Mouse (Mus musculus) urinary bladder, postnatal 36 days (tissue): ENCODE data around the gene Chst10.

Experiments used
- DNase-seq, 2 experiments: peaks; one replicate each; pipeline ENCODE4 v3.0.0; 2022; ENCODE audit warnings: low spot score in 2 of 2, mixed read lengths in 1 of 2

Chst10 gene

DNA sequence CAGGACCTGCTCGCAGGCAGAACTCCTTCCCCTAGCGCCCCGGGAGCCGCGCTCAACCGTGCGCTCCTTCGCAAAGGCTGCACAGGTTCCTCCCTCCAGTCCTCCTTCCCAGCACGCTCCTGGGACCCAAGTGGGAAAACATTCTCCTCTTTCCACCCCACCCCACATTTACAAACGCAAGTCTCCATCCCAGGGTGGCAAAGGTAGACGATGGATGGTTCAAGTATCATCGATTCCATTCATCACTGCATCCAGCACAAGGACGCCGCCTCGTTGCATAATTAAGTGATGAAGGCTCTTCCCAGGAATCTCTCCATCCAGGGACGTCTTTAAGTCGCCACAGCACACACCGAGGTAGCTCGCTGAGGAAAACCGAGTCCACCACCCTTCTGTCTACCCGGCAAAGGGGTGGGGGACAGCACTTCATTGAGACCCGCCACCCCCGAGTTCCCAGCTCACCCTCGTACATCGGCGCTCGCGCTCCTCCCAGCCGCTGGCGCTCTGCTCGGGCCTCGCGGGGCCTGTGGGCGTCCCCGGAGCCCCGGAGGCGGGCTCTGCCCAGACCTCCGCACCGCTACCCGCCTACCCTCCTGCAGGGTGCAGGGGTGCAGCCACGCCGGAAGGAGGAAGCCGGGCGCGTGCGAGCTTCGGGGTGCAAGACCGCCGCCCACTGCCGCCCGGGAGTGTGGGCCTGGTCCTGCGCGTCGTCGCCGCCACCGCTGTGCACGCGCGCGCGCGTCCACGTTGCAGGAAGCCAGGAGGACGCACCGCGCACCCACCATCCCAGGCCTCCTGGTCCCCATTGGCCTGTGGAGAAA, at the start of gene Chst10:
Gene Chst10, minus strand, starts transcription at position 731 of the 818 bp plus-strand sequence.
- DNase-seq = peak; percentile 46 to 48

- DNase-seq = peak in 1 of 2 experiments; percentile 10
Measured at GRCm38 (mm10) chr1:38939608-38940007, 41.6 kb upstream of the Chst10 start.

- DNase-seq = no peak
Measured at GRCm38 (mm10) chr1:38938849-38939248, 40.9 kb upstream of the Chst10 start, which contains the start of gene Nms. Gene Nms, plus strand, starts transcription at chr1:38939149.

- peak; percentile 5 to 10 for DNase-seq
Measured at GRCm38 (mm10) chr1:38936780-38937179, 38.8 kb upstream of the Chst10 start.

GRCm38 (mm10) chr1:38934668-38935067, 36.7 kb upstream of the Chst10 start:
- DNase-seq = peak; percentile 2 to 3

- DNase-seq = no peak
Measured at GRCm38 (mm10) chr1:38930767-38931166, 32.8 kb upstream of the Chst10 start.

- no peak for DNase-seq
Measured at GRCm38 (mm10) chr1:38929468-38929867, 31.5 kb upstream of the Chst10 start.

GRCm38 (mm10) chr1:38928996-38929395, 31.0 kb upstream of the Chst10 start:
- DNase-seq = no peak

DNA sequence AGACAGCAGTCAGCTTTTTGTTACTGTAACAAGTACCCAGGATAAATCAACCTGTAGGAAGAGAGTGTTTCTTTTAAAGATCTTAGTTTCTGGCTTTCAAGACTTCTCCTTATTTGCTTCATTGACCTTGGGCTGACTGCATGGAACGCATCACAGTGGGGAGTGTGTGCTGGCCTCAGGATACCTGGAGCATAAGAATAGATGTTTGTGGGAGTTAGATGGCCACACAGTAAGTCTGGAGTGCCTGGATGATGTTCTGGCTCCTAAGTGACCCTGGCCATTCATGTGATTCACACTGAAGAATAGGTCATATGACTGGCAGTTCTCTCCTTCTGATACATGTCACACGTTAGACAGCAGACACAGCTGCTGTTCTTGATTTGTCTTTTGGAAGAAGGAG, 6.0 kb upstream of the Chst10 start:
- DNase-seq = no peak

DNA sequence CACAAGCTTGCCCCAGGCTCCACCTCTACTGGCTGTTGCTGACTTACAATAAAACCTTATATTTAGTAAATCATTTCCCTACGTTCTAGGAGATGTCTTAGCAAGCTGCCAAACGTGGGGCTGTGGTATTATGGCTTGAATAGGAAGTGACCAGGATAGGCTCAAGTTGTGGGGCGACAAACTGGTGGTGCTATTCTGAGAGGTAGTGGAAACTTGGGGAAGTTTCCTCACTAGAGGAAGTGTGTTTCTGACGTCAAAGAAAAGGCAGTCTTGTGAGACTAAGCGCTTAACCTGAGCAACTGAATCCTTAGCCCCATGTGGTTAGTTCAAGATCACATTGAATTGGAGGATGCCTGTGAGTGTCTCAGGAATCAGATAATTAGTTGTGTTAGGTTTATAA, 4.6 kb upstream of the Chst10 start:
- no peak for DNase-seq

DNA sequence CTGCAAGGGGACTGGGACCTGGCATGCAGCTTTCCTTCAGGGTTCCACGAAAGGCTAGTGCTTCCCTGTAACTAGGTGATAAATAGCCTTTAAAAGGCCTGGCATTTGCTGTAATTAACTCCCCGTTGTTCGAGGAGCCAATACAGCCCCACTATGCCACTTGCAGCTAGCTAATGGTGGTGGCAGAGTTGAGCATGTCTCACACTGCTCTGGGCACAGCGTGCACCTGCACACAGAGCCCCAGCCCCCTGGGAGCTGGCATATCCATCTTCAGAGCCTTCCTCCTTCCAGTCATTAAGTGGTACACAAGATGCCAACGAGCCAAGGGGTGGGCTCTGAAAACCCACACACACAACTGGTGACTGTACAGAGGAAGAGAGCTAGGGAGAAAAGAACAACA, 4.9 kb downstream of the Chst10 start:
- DNase-seq = no peak

- DNase-seq = no peak
Measured at GRCm38 (mm10) chr1:38891444-38891843, 6.5 kb downstream of the Chst10 start.

DNA sequence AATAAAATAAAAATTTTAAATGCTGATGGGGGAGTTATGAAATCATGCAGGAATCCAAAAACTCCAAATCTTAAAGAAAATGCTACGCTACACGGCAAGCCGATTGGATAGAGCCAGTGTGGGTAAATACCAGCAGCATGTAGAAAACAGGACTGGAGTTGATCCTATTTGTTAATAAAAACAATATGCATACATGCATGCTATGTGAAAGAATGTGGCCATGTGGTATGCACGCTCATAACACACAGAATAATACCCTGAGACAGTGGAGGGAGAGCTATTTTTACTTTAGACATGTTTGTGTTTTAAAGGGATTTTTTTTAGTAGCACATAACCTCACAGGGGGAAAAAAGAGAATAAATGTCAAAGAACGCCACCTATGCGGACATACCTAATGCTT, 9.2 kb downstream of the Chst10 start:
- DNase-seq = no peak

- no peak for DNase-seq
Measured at GRCm38 (mm10) chr1:38887011-38887410, 10.9 kb downstream of the Chst10 start.

- DNase-seq = no peak
Measured at GRCm38 (mm10) chr1:38886602-38887001, 11.4 kb downstream of the Chst10 start.

DNA sequence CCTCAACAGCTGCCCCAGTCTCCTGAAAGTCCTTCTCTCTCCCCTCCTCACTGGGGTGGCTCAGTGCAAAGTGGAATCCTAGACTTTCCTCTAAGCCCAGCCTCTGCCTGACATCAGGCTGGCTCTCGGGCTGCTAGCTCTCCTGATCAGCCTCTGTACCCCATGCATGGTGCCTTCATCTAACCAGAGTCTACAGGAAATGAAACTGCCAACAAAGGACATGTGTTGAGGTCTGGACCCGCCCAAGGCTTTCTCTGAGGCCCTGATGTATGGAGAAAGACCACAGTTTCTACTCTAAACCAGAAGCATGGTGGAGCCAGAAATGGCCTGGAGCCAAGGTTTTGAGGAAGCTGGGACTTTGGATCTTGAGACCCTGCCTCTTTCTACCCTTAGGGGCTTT, 12.0 kb downstream of the Chst10 start:
- DNase-seq = no peak

DNA sequence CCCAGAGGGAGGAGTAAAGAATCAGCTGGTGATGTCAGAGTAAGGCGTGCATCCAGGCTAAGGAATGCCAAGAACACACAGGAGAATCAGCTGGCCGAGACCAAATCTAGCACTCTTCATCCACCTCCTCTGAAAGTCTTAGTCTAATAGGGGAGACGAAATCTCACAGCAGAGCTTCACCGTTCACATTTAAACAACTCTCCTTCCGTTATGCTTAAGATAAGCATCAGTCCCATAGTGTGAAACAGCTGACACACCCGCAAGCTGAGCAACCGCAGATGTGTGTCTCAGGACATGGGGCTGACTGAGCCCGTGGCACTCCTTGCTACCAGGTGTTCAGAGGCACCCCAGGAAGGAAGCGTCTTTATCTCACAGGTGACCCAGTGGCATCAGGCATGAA, 14.2 kb downstream of the Chst10 start:
- DNase-seq = no peak

DNA sequence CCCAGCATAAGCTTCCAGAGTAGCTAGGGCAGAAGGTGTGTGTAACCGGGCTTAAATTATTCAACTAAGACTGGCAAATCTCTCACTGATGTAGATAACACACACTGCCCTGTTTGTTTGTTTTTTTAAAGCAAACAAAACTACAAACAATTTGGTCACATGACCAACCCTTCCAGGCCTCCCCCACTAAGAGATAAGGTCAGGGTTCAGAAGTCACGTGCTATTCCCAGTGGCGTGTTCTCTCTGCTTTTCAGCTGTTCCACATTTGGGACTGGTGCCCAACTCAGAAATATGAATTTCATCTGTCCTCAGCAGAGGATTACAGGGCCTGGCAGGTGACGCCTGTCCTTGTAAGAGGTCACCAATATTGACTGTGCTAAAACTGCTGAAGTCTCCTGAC, 15.2 kb downstream of the Chst10 start:
- DNase-seq = no peak

DNA sequence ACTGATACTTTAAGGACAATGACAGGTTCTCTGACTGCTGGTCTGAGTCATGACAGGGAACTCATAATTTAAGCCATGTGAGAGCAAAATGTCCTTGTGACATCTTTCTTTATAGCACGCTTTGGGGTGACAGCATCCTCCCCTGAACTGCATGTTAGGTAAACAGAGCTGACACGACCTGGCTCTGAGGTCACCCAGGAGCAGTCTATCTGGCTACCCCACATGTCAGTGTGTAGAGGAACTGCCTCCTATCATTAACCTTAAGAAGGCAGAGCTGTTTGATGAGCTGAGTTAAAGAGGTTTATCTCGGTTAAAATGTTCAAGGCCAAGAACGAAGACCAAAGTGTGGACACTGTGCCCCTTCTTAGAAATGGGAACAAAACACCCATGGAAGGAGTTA, 16.6 kb downstream of the Chst10 start:
- DNase-seq = no peak

- no peak for DNase-seq
Measured at GRCm38 (mm10) chr1:38876671-38877382, 21.1 kb downstream of the Chst10 start.

DNA sequence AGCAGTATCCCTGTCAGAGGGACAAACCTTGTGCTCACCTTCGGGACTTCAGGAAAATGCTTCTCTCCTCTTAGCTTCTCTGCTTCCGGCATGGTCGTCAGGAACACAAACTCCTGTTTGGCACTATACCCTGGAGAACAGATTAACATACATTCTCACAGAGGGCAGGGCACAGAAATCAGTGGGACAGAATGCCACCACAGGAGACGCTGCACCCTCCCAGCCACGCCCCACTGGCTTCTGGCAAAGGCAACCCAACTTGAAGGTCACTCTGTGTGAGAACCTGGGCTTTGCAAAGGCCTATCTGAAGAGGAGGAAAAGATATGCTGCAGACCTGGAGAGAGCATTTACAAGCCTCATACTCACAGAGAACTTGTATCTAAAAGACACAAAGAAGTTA, 24.1 kb downstream of the Chst10 start:
- DNase-seq = no peak

- DNase-seq = no peak
Measured at GRCm38 (mm10) chr1:38871834-38872233, 26.1 kb downstream of the Chst10 start.
